Mouse (Mus musculus) cerebellum, adult 9-10 months (tissue): ENCODE measurements around the gene Olfr378.

Experiments used
- DNase-seq: peaks from one replicate; pipeline ENCODE4 v3.0.0; 2022

Olfr378 gene

DNA sequence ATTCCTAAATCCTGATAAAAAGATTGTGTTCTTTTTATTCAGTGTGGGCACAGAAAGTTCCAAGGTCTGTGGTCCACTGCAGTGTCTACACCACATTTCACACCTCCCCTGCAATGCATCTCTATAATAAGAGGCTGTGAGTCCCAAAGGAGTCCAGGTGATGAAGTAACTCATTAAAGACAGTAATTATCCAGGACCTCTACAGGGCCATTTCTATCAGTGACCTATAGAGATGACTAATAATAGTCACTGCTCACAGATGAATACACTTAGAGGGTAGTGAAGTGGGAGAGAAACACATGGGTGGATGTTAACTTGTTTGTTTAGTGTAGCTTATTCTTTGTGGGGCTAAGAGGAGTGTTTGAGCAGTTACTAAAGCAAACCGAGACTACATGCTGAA, at the start of gene Olfr378:
TSS of gene Olfr378 (minus strand) at position 101 of the 400 bp plus-strand sequence.
- DNase-seq: no peak

DNA sequence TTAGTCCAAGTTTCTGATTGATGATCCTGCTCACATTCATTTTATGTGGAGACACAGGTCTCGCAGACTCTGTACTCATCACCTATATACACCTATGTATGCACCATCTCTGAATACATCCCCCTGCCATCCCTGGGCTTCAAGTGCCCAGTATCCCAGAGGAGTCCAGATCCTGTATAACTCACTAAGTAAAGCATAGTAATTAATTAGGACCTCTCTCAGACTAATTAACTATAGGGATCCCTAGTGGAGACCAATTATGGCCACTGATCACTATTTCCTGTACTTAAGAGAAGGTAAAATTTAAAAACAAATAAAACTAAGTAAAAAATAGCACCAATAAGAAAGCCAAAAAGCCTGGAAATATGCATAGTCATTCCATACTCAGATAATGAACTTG, 29.1 kb upstream of the Olfr378 start, which contains the start of gene Olfr380:
TSS of gene Olfr380 (minus strand) at position 101 of the 400 bp plus-strand sequence.
- no peak for DNase-seq

DNA sequence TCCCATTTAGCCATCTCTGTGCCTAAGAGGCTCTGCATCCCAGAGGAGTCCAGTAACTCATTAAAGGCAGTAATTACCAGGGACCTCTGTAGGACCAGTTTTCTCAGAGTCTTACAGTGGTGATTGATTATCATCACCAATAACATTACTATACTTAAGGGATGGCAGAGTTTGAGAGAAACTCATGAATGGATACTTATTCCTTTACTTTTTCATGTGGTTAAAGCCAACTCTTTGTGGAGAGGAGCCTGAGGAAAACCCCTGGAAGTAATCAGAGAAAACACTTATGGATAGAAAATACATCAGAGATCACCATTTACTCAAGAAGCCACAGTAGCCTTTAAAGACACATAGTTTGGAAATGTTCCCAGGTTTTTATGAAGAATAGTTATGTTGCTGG, 28.8 kb downstream of the Olfr378 start, which contains the start of gene Olfr1:
TSS of gene Olfr1 (minus strand) at position 101 of the 400 bp plus-strand sequence.
- no peak for DNase-seq

DNA sequence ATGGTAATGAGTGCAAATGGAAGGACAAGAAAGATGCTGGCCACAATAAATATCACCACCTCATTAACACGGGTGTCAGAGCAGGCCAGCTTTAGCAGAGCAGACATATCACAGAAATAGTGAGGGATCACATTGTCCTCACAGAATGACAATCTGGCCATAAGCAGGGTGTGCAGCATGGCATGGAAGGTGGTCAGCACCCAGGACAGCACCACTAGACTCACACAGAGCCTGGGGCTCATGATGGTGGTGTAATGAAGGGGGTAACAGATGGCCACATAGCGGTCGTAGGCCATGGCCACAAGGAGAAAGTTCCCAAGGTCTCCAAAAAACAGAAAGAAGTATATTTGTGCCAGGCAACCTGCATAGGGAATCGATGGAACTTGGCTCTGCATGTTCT, 32.9 kb downstream of the Olfr378 start:
- no peak for DNase-seq
